Mouse (Mus musculus) intestine, embryonic 15.5 days (tissue): ENCODE data around the gene Pcgf1. TPM values are rescaled to one million over a fixed set of nuclear protein-coding genes. Genes with fewer than 3 reads are reported as not detected.
A peak's percentile ranks its signal among the peaks of the same experiment; 100 is the strongest.

Source experiments
- ATAC-seq: fragments of 200-750 bp; cut with Nextera tagmentation; 2 replicates; pipeline ENCODE4 v1.8.0; 2017; ENCODE audit warnings: moderate TSS enrichment, moderate library complexity
- H3K27ac ChIP-seq: fragments of 300-500 bp; sonication (generic); 2 replicates; pipeline ENCODE4 v1.5.1; 2015; ENCODE audit warnings: mild to moderate bottlenecking, inconsistent platforms
- H3K27me3 ChIP-seq: fragments of 300-500 bp; sonication (generic); replicated peaks from 2 replicates; pipeline ENCODE4 v1.6.1; 2015; ENCODE audit warnings: inconsistent platforms
- H3K36me3 ChIP-seq: fragments of 300-500 bp; sonication (generic); 2 replicates; pipeline ENCODE4 v1.6.1; 2015; ENCODE audit warnings: inconsistent platforms
- H3K4me1 ChIP-seq: fragments of 300-500 bp; sonication (generic); replicated peaks from 2 replicates; pipeline ENCODE4 v1.6.1; 2015; ENCODE audit warnings: inconsistent platforms
- H3K4me2 ChIP-seq: fragments of 300-500 bp; sonication (generic); replicated peaks from 2 replicates; pipeline ENCODE4 v1.6.1; 2015; ENCODE audit warnings: mild to moderate bottlenecking, inconsistent platforms
- H3K4me3 ChIP-seq: fragments of 300-500 bp; sonication (generic); replicated peaks from 2 replicates; pipeline ENCODE4 v1.5.1; 2015; ENCODE audit warnings: inconsistent platforms
- H3K9ac ChIP-seq: fragments of 300-500 bp; sonication (generic); 2 replicates; pipeline ENCODE4 v1.6.1; 2015; ENCODE audit warnings: inconsistent platforms
- H3K9me3 ChIP-seq: fragments of 300-500 bp; sonication (generic); 2 replicates; pipeline ENCODE4 v1.6.1; 2016; ENCODE audit warnings: inconsistent platforms
- WGBS: fragments of 180-500 bp; shearing (Covaris S2); methylation state at CpG from one replicate; pipeline ENCODE4 v1.1.7; 2015; 5-methylcytosine and 5-hydroxymethylcytosine counted together
- polyA plus RNA-seq: library from polyadenylated mRNA; unstranded; fragments of >200 nt; fragmentation: Nextera tagmentation; extraction: Ambion mirVana; gene quantifications from 2 replicates; pipeline ENCODE4 v1.2.1, GENCODE M21; 2015

Pcgf1 gene
- polyA plus RNA-seq, 1 experiment from 2014 or later, result 29.4 TPM

DNA sequence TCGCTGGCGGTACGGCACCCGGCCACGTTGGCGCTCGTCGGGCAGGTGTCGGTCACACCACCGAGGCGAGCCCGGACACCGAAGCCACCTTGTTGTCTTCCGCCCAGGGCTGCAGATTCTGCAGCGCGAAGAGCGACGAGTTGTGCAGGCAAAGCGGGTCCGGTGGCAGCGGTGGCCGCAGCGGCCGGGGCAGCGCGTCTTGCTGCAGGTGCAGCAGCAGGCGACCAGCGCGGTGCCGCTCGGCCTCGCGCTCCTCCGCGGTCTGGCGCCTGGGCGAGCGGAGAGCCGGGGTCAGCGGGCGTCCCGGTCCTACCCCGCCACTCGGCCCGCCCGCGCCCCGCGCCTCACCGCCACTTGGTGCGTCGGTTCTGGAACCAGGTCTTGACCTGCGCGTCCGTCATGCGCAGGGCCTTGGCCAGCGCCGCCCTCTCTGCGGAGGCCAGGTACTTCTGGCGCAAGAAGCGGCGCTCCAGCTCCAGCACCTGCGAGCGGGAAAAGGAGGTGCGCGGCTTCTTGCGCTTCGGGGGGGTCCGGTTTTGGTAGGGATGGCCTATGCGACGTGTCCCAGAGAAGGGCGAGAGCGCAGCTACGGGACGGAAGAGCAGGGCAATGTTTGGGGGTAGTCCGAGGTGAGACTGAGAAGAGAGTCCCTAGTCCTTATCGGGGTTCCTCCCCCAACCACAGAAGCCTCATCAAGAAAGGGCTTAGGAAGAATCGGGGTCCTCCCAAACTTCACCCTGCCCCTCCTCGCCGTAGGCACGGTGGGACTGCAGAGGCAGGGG is 8.8 kb upstream of the Pcgf1 start:
- H3K4me2 ChIP-seq, result peak overlapping the region; percentile 65
- peaks cover 29% of the 10 kb centered on the region for H3K4me1 ChIP-seq
- peak overlapping the region; percentile 37 for H3K4me3 ChIP-seq
- peak overlapping the region; percentile 13; the same call in 1 of the 2 replicates for H3K9ac ChIP-seq
- under 1% methylated on average over 81 of the region's 81 CpGs for WGBS
- ATAC-seq, result no peak
- no peak overlapping the region for H3K27ac ChIP-seq
- no peaks in the 10 kb centered on the region for H3K9me3 ChIP-seq
- H3K27me3 ChIP-seq, result peaks cover 93% of the 10 kb centered on the region
- no peaks in the 10 kb centered on the region for H3K36me3 ChIP-seq

DNA sequence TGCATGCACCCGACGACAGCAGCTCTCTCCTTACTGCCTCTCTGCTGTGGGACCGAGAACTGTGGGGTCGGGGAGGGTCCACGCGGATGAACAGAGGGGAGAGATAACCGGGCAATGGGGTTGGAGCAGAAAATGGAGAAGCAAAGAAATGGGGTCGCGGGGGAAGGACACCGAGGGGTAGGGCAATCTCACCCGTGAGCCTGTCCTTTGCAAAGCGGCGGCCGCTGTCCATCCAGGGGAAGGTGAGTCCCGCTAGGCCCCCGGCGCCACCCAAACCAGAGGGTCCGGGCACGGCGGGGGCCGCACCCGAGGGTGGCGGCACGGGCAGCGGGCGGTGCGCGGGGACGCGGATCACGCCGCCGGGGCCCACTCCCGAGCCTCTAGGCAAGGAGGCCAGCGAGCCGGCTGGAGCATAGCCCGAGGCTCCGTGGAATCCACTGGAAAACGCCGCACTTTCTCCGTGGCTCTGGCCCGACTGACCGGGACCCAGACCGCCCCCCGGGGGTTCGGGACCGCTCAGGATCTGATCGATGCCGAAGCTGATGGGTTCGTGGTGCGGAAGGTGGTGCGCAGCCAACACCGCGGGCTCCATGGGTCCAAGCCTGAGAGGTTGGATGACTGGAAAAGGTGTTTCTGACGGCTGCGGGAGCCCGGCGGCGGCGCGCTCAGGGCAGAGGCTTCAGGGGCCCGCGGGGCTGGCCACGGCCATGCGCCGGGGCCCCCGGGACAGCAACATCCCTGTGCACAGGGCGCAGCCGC is 8.0 kb upstream of the Pcgf1 start:
- H3K27ac ChIP-seq, result no peak overlapping the region
- WGBS, result 1% methylated on average over 69 of the region's 69 CpGs
- no peaks in the 10 kb centered on the region for H3K9me3 ChIP-seq
- peak overlapping the region; percentile 65 for H3K4me2 ChIP-seq
- H3K36me3 ChIP-seq, result no peaks in the 10 kb centered on the region
- H3K4me3 ChIP-seq, result peak overlapping the region; percentile 37
- peak overlapping the region; percentile 9 for H3K9ac ChIP-seq
- H3K27me3 ChIP-seq, result peaks cover 93% of the 10 kb centered on the region
- peaks cover 29% of the 10 kb centered on the region for H3K4me1 ChIP-seq
- no peak for ATAC-seq

DNA sequence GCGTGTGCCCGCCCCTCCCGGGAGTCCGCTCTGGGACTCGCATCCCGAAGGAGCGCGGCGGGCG is 7.6 kb upstream of the Pcgf1 start, which contains the start of gene Tlx2:
Tlx2 (minus strand) TSS at position 47 of the 64 bp plus-strand sequence.
- Histone ChIP-seq H3K4me1 (peaks cover 29% of the 10 kb centered on the region), H3K4me2 (peak within 1 kb of the TSS; percentile 65), H3K27ac (peak within 1 kb of the TSS; percentile 44), H3K9me3 (no peaks in the 10 kb centered on the region), H3K36me3 (no peaks in the 10 kb centered on the region), H3K4me3 (peak within 1 kb of the TSS; percentile 37), H3K27me3 (peaks cover 91% of the 10 kb centered on the region), H3K9ac (peak within 1 kb of the TSS; percentile 9)
- WGBS, result 0% methylated on average over 10 of the region's 10 CpGs
- no peak for ATAC-seq

DNA sequence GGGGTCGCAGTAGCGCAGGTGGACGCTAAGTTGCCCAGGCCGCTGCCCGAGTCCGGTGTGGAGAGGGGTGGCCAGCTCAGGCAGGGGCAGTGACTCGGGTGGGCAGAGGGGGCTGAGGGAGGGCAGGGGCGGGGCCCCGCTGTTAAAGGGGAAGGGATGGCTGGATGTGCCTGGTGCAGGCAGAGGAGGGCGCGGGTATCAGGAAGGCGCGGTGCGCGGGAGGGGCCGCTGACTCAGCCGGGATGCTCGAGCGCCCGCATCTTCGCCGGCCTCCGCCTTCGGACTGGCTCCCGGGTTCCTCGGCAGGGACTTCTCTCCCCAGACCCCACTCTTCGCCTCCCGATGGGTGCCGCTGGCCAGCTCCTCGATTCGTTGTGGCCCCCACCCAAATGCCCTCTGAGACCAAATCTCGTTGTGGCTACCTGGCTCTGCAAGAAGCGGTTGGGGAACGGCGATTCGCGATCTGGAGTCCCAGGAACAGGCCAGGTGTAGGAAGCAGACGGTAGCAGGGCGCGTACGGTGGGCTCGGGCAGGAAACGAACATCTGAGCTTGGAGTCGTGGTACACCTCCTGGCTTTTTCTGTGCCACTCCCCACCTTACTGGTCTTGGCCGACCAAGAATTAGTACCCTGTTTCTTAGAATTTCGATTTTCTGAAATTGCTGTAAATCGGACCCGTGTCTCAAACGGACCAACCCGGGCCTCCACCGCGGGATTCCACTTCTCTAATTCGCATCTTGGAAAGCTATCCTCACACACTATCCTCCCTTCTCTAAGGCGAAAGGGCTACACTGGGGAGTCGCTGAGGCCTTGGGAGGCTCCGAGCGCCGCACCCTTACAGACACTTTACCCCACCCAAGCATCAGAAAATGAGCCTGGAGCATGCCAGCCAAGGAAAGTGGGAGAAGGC is 7.1 kb upstream of the Pcgf1 start:
- Histone ChIP-seq H3K36me3 (no peaks in the 10 kb centered on the region), H3K27ac (peak overlapping the region; percentile 44), H3K9me3 (no peaks in the 10 kb centered on the region), H3K4me1 (peaks cover 29% of the 10 kb centered on the region), H3K4me2 (peak overlapping the region; percentile 65), H3K27me3 (peaks cover 91% of the 10 kb centered on the region), H3K9ac (0 out of 2 replicates have a peak overlapping the region, but pooled peaks have one; percentile 9), H3K4me3 (peak overlapping the region; percentile 37)
- peak; percentile 39 for ATAC-seq
- WGBS, result 1% methylated on average over 58 of the region's 58 CpGs

DNA sequence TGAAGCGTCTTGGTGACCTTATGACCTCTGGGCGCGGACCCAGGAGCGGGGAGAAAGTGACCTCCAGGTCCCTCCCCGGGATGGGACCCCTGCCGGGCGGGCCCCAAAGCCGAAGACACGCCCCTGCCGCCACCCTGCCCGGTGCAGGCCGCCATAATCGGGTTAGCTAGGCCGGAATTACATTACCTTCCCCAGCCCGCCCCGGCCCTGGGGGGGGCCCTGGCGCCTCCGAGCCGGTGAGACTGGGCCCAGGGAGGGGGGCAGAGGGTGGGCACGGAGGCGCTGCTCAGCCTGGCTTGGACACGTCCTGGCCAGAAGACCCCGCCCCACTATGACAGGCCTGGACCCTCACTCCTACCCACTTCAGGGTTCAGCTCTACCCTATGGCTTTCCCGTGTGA is 6.4 kb upstream of the Pcgf1 start:
- no peaks in the 10 kb centered on the region for H3K9me3 ChIP-seq
- H3K27ac ChIP-seq, result peak overlapping the region; percentile 44
- peak; percentile 64 for ATAC-seq
- peak overlapping the region; percentile 37; the same call in 1 of the 2 replicates for H3K4me3 ChIP-seq
- H3K4me1 ChIP-seq, result peaks cover 29% of the 10 kb centered on the region
- H3K4me2 ChIP-seq, result peak overlapping the region; percentile 40
- WGBS, result 2% methylated on average over 24 of the region's 24 CpGs
- no peak overlapping the region for H3K9ac ChIP-seq
- no peaks in the 10 kb centered on the region for H3K36me3 ChIP-seq
- peaks cover 92% of the 10 kb centered on the region for H3K27me3 ChIP-seq

DNA sequence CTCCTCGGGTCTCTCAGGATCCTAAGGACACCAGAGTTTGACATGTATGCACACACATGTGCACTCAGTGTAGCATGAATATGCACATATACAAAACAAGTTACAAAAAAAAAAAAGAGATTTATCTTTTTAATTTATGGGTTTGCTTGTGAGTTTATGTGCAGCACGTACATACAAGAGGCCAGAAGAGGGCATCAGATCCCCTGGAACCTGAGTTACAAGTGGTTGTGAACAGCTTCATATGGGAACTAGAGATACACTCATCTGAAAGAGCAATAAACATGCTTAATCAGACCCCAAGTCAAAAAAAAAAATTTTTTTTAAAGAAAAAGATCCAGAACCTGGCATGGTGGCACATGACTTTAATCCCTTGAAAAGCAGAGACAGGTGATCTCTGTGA is 2.7 kb upstream of the Pcgf1 start:
- peaks cover 65% of the 10 kb centered on the region for H3K27me3 ChIP-seq
- H3K27ac ChIP-seq, result no peak overlapping the region
- H3K4me1 ChIP-seq, result peaks cover 16% of the 10 kb centered on the region
- no peak overlapping the region for H3K4me2 ChIP-seq
- H3K36me3 ChIP-seq, result no peaks in the 10 kb centered on the region
- ATAC-seq, result no peak
- no peak overlapping the region for H3K4me3 ChIP-seq
- 24% methylated on average over 2 of the region's 2 CpGs for WGBS
- no peak overlapping the region for H3K9ac ChIP-seq
- no peaks in the 10 kb centered on the region for H3K9me3 ChIP-seq

DNA sequence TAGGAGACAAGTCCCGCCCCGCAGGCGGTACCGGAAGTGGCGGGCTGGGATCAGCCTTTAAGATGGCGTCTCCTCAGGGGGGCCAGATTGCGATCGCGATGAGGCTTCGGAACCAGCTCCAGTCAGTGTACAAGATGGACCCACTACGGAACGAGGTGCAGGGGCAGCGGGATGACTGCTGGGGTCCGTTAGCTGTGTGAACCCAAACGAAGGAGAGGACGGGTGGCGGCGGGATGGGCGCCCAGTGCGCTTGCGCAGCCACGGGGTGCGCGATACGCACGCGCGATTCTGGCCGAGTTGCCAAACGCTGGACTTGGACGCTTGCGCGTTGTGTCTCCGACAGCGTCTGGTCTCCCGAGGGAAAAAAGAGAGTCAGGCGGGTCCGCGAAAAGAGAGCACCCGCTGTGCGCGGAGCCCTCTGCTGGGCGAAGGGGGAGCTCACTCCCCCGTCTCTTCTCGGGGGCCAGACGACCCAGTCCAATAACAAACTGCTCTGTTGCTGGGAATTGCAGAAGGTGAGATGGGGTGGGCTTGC is 722 bp downstream of the Pcgf1 start:
- peaks cover 3% of the 10 kb centered on the region; the same call in 1 of the 2 replicates for H3K4me1 ChIP-seq
- under 1% methylated on average over 46 of the region's 46 CpGs for WGBS
- ATAC-seq, result peak; percentile 96
- H3K9ac ChIP-seq, result peak overlapping the region; percentile 62
- peak overlapping the region; percentile 89 for H3K4me2 ChIP-seq
- H3K4me3 ChIP-seq, result peak overlapping the region; percentile 78
- peak overlapping the region; percentile 77 for H3K27ac ChIP-seq
- H3K36me3 ChIP-seq, result peaks cover 6% of the 10 kb centered on the region; the same call in 1 of the 2 replicates
- H3K9me3 ChIP-seq, result no peaks in the 10 kb centered on the region
- peaks cover 43% of the 10 kb centered on the region for H3K27me3 ChIP-seq

DNA sequence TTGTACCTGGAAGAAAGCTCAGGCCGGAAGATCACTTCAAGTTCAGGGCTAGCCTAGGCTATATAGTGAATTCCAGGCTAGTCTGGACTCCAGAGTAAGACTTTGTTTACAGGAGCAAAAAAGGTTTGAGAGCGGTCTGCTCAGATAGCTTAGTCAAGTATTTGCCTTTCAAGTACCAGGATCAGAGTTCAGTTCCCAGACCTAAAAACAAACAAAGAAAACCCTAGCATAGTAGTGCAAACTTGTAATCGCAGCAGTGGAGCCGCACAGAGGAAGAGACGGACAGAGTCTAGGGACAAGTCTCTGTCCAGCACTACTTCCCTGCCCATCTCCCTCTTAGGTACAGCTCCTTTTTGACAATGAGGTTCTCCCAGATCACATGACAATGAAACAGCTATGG is 2.5 kb downstream of the Pcgf1 start:
- Histone ChIP-seq H3K27me3 (peaks cover 46% of the 10 kb centered on the region), H3K27ac (no peak overlapping the region), H3K4me2 (no peak overlapping the region), H3K9me3 (no peaks in the 10 kb centered on the region), H3K4me1 (peaks cover 3% of the 10 kb centered on the region; the same call in 1 of the 2 replicates), H3K9ac (no peak overlapping the region), H3K36me3 (peaks cover 6% of the 10 kb centered on the region; the same call in 1 of the 2 replicates), H3K4me3 (no peak overlapping the region)
- no peak for ATAC-seq
- 91% methylated on average over 5 of the region's 5 CpGs for WGBS

DNA sequence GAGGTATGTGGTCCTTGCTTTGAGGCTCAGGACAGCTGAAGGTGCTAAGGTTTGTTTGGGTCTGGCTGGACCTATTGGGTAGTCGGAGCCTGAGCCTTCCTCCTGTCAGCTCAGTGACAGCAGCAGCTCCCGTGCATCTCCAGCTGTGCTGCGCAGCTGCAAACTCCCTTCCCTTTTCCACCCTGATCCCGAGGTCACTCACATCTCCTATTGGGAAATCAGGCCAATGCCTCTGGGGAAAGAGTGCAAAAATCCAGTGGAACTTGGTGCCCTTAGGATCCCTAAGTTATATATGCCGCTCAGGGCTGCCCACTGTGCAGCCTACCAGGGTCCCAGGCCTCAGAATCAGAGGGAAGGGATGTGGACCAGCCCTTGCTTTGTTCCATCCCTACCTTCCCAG is 5.8 kb downstream of the Pcgf1 start:
- H3K4me2 ChIP-seq, result no peak overlapping the region
- no peak for ATAC-seq
- H3K4me3 ChIP-seq, result no peak overlapping the region
- no peaks in the 10 kb centered on the region for H3K9me3 ChIP-seq
- 34% methylated on average over 5 of the region's 5 CpGs for WGBS
- peaks cover 14% of the 10 kb centered on the region for H3K4me1 ChIP-seq
- peaks cover 56% of the 10 kb centered on the region for H3K27me3 ChIP-seq
- H3K36me3 ChIP-seq, result peaks cover 6% of the 10 kb centered on the region; the same call in 1 of the 2 replicates
- H3K27ac ChIP-seq, result no peak overlapping the region
- H3K9ac ChIP-seq, result no peak overlapping the region

DNA sequence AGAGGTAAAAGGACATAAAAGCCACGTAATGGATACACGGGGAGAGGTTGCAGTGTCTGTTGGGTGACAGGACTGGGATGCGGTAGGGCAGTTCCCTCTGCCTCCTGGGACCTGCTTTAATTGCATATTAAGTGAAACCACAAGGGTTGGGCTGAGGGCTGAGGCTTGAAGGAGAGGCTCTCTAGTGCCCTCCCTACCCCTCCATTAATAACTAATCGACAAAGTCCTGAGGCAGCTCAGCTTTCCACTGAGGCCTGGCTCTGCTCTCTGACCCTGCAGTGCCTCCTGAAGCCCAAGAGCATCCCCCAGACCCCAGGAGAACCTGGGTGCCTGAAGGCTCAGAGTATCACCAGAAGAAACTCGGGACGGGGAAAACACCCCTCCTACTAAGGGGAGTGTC is 6.8 kb downstream of the Pcgf1 start:
- H3K4me2 ChIP-seq, result no peak overlapping the region
- no peak overlapping the region for H3K9ac ChIP-seq
- peaks cover 14% of the 10 kb centered on the region for H3K4me1 ChIP-seq
- H3K27me3 ChIP-seq, result peaks cover 64% of the 10 kb centered on the region
- H3K4me3 ChIP-seq, result no peak overlapping the region
- WGBS, result 15% methylated on average over 6 of the region's 6 CpGs
- no peak overlapping the region for H3K27ac ChIP-seq
- no peaks in the 10 kb centered on the region for H3K9me3 ChIP-seq
- H3K36me3 ChIP-seq, result peaks cover 6% of the 10 kb centered on the region; the same call in 1 of the 2 replicates
- ATAC-seq, result no peak

- Histone ChIP-seq H3K9ac (no peak within 1 kb of the TSS), H3K4me3 (peak within 1 kb of the TSS; percentile 22), H3K4me1 (peaks cover 14% of the 10 kb centered on the region), H3K36me3 (no peaks in the 10 kb centered on the region), H3K4me2 (peak within 1 kb of the TSS; percentile 56), H3K27me3 (peaks cover 69% of the 10 kb centered on the region), H3K27ac (no peak within 1 kb of the TSS), H3K9me3 (no peaks in the 10 kb centered on the region)
- no peak for ATAC-seq
- 5% methylated on average over 41 of the region's 42 CpGs for WGBS
Observed at GRCm38 (mm10) chr6:83086121-83087035, 8.7 kb downstream of the Pcgf1 start, which contains the start of gene Lbx2. Gene Lbx2, plus strand, starts transcription at chr6:83086367.
